Mouse (Mus musculus): ENCODE data around the gene Unc13c. TPM values are rescaled to one million over a fixed set of nuclear protein-coding genes. Genes with fewer than 3 reads are reported as not detected.

Gene Unc13c
- 0.75 and 1.1 TPM in 2 replicates for total RNA-seq (2021)
- long read RNA-seq, experiment 1: 0 reads
- long read RNA-seq, experiment 2: 0 reads

DNA sequence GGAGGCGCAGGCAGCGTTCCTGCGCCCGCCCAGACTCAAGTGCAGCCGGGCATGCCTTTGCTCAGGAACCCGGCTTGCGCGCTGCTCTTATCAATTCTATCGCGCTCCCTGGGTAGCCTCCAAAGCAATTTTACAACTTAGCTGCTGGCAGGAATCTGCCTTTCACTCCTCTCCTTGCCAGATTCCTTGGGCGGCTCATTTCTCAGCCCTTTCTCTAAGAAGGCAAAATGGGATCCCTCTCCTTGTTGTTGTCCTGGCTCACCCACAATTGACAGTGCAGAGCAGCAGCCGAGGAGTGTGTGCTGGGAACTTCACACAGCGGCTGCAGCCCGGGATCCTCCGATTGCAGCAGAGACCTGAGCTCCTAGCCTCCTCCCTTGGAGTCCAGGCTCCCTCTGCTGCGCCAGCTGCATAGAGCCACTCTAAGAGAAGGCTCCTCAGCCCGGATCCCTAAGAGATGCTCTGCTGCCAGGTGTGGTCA, at the start of gene Unc13c:
Unc13c (minus strand) TSS at position 326 of the 481 bp plus-strand sequence.
- peak; percentile 37 for DNase-seq

DNA sequence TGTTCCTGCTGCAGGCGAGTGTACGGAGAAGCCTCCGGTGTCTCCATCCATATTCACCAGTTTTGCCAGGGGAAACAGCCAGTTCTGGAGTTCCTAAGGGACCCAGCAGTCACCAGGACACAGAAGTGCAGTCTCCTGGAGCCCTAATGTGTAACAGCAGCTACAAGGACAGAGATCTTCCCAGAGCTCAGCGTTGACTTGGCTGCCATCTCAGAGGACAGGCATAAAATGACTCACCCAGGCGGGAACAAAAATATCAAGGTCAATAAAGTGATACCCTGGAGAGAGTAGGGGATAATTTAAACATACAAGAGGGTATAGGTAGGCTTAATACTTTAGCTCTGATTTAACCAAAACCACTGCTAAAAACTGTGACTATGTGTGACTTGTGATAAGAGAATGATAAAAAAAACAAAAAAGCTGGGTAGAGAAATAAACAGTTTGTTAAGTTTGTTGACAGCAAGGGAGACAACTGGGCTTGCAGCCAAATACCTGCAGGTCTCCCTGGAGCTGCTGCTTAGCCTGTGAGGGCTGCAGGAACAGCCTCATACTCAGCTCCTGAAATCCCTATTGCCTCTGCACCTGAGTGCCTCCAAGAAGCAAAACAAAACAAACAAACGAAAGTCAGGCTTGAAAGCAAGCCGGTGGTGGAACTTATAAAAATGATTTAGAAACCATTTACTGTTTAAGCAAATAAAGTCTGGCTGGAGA, 39.4 kb upstream of the Unc13c start:
- peak; percentile 38 for DNase-seq

DNA sequence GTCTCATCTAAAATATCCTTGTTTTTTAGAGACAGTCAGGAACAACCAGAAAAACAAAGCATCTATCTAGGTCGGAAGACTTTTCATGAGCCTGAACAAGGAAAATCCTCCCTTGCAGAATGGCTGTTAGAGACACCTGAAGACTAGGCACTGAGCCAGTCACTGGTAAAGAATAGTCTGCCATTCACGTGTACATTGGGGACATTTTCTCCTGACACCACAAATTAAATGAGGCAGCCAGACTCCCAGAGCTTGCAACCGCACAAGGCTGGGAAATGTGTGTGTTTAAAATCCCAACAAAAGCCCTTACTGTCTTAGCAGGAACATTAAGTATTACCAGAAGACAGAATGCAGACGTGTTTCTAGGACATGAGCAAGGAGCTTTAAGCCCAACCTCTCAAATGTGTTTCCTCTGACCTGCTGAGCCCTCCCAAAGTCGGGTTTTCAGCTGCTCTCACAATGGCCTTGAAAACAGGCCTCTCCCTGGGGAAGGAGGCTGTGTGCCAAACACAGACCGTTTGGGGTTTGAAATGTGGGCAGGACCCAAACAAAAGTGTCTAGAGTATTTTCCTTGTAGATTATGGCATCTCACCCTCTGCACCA, 33.7 kb upstream of the Unc13c start:
- DNase-seq: peak; percentile 70

DNA sequence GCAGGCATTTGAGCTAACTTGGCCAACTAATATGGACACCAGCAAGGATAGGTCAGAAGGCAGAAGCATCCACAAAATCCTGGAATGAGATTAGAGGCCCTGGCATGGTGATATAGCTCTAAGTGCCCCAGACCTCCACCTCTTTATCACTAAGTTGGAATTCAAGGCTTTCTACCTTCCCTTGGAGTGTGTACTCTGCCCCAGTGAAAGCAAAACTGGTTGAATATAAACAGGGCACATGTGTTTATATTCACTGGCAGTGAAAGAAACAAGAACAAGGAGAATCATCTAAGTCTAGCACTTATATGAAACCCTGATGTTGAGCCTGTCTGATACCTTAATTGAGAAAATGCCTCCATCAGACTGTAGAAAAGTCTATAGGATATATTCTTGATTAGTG, 19.3 kb upstream of the Unc13c start:
- no peak for DNase-seq

GRCm38 (mm10) chr9:73987236-73987635, 18.5 kb upstream of the Unc13c start:
- DNase-seq: no peak

- DNase-seq: peak; percentile 83
Observed at GRCm38 (mm10) chr9:73982597-73983344, 14.0 kb upstream of the Unc13c start.

DNA sequence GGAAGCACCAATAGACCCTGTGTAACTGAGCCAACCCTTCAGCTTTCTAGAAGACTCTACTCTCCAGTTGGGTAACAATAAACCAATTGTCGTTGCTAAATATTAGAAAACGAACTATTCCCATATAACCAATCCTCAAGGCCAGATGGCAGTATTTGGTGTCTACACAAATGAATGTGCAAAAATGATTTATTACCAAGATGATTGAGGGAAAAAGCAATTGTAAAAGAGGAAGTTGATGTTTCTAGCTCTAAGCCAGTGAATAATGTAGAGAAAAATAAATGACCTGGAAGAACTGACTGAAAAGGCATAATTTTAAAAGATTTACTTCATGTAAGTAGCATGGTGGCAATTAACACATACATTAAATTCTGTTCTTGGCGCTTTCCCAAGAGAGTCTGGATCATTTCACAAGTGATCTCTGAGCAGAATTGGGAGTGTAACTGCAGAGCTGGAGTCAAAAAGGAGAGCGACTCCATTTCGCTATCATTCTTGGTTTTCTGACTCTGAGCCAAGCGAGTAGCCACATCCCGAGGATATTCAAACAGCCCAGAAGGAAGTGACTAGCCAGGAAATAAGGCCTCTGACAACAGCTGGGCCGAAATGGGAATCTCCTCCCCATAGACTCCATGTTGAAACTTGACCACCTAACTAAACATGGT, 3.7 kb upstream of the Unc13c start:
- no peak for DNase-seq

DNA sequence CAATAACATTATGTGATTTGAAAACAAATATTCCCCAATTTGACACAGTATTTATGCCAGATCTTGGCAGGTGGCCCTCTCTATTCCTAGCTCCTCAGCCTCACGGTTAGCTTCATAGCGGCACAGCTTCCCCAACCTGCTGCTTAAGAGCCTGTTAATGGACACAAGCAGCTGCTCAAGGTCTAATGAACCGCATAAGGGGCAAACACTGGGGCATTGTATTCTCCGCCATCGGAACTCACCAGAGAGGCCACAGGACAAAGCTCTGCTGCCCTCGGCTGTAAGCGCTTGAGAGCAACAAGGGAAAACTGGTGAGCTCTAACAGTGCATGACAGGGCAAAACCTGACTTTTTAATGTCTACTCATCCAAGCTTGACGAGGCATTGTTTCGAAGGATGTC, 2.0 kb upstream of the Unc13c start:
- no peak for DNase-seq

- no peak for DNase-seq
Observed at GRCm38 (mm10) chr9:73965322-73965915, 3.3 kb downstream of the Unc13c start.

GRCm38 (mm10) chr9:73962471-73962870, 6.3 kb downstream of the Unc13c start:
- DNase-seq: no peak

DNA sequence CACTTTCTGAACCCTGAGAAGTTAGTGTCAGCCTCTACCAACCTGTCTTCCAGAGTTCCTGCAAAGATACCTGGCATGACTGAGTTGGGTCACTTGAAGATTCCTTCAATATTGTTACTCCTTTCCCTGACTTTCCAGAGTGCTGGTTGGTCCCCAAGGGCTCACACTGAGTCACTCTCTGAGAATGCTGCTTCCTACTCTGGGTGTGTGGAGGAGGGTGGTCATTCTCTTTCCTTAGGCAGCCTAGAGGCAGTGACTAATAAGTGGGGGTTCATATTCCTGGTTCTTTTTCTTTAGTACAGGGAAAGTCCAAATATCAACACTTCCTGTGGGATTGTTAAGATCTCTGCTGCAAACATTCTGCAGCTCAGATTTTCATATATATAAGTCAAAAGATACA, 16.4 kb downstream of the Unc13c start:
- no peak for DNase-seq

DNA sequence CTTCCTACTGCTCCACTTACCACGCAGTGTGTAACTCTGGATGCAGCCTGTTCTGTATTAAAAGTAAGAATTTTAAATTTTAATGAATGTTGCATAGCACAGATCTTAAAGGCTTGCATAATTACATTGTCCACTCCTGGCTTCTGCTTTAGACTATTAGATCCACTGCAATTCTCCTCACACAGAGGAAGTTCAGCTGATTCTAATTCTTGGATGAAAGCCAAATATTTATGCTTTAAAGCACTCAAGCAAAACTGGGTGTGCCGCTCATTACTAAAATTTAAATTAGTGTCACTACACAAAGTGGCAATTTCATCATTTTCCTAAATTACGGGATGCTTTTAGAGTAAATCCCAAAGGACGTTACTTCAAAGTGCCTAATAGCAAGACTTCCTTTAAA, 17.2 kb downstream of the Unc13c start:
- DNase-seq: no peak

DNA sequence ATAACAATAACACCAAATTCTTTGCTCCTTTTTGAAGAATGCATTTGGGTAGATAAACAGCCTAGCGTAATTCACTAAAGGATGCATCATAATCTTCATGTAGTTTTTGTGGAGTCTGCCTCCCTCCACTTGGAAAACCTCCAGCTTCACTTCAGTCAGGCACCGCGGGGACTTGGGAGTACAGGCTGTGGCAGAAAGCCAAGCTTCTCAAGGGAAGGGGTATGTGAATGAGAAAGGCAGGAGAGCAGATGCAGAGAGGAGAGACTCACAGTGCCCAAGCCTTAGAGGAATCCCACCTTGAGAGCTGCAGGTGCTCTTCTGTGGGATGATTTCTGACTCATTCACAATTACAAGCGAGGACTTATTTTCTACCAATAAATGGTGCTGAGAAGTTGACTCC, 33.9 kb downstream of the Unc13c start:
- DNase-seq: peak; percentile 15

DNA sequence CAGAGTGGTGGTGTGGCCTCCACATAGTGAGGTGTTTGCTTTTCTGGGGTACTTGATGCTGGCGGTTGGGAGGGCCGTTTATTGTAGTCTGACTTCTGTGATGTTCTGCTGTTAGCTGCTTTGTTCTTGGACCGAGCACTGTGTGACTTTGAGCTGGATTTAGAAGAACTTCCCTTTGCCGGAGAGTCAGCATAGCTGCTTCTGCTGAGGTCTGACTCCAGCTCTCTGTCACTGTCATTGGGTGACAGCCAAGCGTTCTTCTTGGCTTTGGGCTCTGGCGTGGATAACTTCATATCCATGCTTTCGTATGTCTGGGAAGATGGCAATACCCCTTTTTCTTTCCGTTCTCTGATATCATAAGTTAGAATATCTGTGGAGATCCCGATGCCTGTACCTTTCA, 36.8 kb downstream of the Unc13c start:
- no peak for DNase-seq

DNA sequence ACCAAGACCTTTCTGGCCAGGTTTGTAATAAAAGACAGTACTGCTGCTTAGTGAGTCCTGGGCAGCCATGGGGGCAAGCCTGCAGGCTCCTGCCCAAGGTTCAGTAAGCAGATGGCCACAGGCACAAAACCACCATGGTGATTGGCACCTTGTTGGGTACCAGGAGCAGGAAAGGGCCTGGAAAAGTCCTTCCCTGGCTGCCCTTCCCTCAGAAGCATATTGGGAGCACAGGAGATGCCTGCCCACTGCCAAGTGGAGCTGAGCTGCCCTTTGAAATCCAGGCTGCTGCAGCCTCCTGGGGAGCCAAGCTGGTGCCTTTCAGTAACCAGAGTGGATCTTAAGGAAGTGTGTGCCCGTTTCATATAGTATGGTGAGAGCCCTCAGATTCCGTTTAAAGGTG, 41.5 kb downstream of the Unc13c start:
- DNase-seq: no peak

DNA sequence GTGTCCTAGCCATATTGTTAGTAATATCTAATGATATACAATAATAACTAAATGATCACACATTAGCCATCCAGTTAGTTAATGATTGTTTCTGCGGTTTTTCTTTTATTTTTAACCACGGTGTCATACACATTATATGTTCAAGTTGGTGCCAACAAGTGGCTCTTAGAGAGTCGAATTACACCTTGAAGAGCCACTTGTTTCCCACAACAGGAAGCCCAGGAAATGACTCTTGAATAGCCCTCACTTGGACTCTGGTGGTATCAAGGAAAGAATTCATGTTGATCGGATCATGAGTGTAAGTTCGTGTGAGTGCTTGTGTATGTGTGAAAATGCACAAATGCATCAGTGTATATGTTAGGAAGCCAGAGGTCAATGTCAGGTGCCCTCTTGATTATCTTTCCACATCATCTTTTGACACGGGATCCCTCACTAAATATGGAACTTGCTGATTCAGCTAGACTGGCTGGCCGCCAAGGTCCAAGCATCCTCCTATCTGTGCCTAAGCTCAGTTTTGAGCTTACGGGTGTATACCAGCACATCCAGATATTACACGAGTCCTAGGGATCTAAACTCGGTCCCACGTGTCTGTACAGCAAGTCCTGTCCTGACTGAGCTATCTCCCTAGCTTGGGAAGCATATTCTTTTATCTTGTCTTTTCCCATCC, 46.2 kb downstream of the Unc13c start:
- DNase-seq: peak; percentile 48

DNA sequence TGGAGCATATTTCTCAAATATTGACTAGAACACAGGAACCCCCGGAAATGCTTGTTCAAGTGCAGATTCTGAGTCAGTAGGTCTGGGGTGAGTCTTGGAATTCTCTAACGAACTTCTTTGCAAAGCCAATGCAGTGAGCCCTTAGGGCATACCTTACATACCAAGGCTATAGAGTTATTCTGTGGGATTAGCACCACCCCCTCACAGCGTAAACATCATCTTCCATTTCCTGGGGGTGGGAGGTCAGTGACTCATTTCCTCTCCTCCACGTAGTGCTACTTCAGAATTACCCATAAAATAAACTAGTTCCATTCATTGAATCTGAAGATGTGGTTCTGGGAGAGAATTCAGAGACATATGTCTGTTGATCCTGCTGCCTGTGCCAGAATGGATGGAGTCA, 62.8 kb downstream of the Unc13c start:
- DNase-seq: no peak

DNA sequence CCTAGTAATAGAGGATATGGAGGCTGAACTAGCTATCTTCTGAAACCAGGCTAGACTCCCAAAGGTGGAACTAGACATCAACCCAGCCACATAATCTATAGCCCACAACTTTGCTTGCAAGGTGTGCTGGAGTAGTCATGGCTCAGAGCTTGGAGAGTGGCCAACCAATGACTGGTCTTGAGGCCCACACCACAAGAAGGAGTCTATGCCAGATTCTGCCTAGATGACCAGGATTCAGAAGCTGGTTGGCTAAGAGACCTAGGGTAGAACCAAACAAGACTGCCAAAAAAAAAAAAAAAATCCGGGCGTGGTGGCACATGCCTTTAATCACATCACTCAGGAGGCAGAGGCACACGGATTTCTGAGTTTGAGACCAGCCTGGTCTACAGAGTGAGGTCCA, 70.2 kb downstream of the Unc13c start:
- DNase-seq: no peak

GRCm38 (mm10) chr9:73896210-73896609, 72.6 kb downstream of the Unc13c start:
- no peak for DNase-seq

DNA sequence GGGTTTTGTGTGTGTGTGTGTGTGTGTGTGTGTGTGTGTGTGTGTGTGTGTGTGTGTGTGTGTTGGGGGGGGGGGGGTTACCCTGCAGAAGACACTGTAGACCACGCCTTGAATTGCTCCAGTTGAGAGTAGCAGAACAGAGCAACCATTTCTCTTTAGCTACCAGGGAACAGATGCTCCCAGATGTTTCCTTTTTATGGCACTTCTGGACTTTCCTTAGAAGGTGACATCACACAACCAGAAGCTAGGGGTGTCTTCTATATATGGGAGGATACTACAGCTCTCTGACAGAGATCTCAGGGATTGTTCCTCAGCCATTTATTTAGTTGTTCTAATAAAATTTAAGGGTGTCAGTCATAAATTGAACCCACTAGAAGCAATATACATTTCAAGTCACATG, 85.2 kb downstream of the Unc13c start:
- no peak for DNase-seq

DNA sequence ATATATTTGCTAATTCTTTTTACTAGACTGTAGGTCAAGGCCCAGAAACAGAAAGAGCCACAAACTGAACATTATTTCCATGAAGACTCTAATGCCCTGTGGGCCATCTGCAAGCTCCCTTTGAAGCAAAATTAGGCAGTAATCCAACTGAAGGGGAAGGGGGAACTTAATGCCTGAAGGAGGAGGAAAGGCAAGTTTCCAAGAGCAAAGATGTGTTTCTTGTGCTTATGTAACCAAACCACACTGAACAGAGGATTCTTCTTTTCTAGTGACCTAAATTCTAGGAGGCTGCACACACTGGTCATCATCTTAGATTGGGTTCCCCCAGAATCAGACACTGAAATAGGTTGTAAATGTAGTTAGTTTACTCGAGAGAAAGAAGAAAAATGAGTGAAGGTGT, 85.6 kb downstream of the Unc13c start:
- DNase-seq: no peak

Data from adrenal gland, postnatal 14 days (tissue).